Mouse (Mus musculus) granulocyte monocyte progenitor cell, adult 5-6 weeks (primary cell): ENCODE data around the gene Gpr55. TPM values are rescaled to one million over a fixed set of nuclear protein-coding genes. Genes with fewer than 3 reads are reported as not detected.

Experiments
- ATAC-seq: replicated peaks from 2 replicates; pipeline ENCODE4 v1.8.0; 2016; ENCODE audit warnings: mild to moderate bottlenecking, moderate TSS enrichment, inconsistent platforms; ENCODE audit not compliant: poor library complexity, severe bottlenecking
- total RNA-seq, 2 experiments: library from RNA; stranded (forward) in 1 of 2; stranded (reverse) in 1 of 2; fragments of 200-712, 200-1000 nt in 1 of 2; fragments of >200 nt in 1 of 2; fragmentation: Nextera tagmentation in 1 of 2; gene quantifications; 2 replicates each; pipeline ENCODE4 v1.2.3; 2014 to 2017

Gene Gpr55
- total RNA-seq, 2 experiments from 2014 or later: not detected

- no peak for ATAC-seq
Measured at GRCm38 (mm10) chr1:85959129-85959888, 1.5 kb downstream of the Gpr55 start.

DNA sequence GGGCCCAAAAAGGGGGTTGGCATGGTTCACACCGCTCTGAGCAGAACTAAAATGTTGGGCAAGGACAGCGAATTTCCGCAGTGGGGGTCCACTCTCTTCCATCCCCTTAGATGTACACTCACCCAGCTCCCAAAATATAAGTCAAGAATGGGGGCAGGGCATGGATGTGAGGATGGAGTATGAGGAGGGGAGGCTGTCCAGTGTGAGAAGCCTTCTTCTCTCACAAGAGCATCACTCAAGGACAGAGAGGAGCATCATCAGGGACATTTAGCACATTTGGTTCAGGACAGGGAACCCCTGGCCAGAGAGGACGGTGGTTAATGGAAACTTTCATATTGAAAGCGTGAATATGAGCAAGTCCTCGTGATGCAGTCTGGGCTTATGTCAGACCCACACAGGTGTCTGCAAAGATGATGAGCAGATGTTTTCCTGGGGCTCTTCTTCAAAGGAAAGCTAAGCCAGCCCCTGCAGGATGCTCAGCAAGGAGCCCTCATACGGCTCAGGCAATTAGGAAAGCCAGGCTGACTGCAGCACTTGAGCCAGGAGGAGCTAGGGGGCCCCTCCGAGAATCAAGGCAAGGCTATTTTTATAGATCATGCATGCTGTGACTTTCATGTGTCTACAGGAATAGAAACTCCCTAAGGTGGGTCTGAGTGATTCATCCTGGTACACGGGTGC is 2.7 kb downstream of the Gpr55 start:
- no peak for ATAC-seq

- no peak for ATAC-seq
Measured at GRCm38 (mm10) chr1:85957290-85957689, 3.5 kb downstream of the Gpr55 start.

GRCm38 (mm10) chr1:85955150-85955549 is 5.7 kb downstream of the Gpr55 start:
- ATAC-seq: no peak

DNA sequence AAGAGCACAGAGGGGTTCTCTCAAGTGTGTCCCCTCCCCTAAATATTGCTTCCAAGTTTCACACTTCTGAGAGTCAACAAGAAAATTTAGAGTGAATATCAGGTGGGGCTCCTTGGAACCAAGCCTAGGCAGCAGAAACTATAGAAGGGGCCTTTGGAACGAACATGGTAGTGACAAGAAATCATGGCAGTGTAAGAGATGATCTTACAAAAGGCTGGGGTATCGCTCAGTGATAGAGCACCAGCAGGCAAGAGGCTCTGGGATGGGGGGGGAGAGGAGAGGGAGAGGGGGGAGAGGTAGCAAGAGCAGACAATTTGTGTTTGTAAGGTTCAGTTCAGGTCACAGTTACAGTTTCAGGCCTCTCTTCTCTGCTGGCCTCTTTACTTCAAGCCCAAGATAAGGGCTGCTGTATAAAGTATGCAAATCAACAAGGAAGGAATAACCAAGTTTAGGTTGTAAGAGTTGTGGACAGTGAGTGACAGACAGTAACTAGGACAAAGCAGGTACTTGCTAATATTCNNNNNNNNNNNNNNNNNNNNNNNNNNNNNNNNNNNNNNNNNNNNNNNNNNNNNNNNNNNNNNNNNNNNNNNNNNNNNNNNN is 11.6 kb downstream of the Gpr55 start:
- ATAC-seq: no peak

- no peak for ATAC-seq
Measured at GRCm38 (mm10) chr1:85942318-85942717, 18.5 kb downstream of the Gpr55 start.

- ATAC-seq: no peak
Measured at GRCm38 (mm10) chr1:85937323-85937722, 23.5 kb downstream of the Gpr55 start.

GRCm38 (mm10) chr1:85936265-85936664 is 24.5 kb downstream of the Gpr55 start:
- no peak for ATAC-seq

DNA sequence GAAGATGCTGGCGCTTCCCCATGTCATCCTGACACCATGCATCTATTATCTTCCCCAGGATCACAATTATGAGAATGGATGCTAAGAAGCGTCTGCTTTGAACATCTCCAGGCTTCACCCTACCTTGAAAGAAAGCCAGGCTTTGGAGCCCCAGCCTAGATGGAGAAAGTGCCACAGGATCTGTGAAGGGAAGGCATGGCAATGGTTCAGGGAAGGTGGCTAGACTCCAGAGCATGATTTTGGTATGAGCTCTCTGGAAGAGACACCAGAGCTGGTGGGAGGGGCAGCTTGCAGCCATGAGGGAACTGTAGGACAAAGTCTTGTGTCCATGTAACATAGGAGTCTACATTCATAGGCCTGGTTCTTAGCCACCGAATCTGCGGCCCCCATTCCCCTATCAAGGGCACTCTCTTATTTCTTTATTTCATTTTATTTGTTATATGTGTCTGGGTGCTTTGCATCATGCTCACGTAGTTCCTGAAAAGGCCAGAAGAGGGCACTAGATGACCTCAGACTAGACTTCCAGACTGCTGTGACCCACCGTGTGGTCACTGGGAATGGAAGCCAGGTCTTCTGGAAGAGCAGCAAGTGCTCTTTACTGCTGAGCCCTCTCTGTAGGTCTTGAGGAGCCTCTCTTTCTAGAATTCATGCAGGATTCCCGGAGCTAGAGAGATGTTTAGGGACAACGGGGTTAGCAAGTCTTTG is 25.5 kb downstream of the Gpr55 start:
- ATAC-seq: peak; percentile 81

DNA sequence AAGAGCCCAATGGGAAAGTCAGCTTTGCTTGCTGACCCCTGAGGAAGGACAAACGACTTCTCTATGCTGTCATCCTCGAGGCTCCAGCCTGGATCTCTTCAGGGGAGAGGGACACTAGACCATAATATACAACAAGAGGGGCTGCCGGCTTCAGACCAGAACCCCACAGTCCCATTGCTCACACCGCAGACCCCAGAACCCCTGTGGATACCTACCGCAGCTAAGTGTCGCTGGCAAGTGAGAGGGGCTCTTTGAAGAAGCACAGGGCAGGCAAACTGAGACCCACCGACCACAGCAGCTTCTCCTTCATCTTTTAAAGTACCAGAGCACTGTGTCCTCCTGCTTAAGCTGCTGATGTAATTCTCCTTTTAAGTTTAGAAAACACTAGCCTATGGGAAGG is 26.2 kb downstream of the Gpr55 start:
- no peak for ATAC-seq

- ATAC-seq: no peak
Measured at GRCm38 (mm10) chr1:85933631-85934465, 27.0 kb downstream of the Gpr55 start.

DNA sequence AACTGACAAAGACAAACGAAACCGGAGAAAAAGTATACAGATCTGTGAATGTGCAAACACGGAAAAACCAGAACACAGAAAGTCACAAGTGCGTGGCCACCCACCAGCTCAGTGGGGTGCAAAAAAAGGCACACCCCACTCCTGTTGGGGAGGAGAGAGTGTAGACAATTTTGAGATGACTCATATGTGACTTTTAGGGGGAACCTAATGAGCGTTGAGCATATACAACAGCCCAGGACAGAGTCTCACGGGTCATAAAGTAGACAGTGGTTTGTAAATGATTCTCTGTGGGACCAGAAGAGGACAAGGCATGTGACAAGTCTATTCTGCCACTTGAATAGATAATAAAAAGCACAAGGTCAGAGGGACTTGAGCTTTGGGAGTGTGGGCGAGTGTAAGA is 27.6 kb downstream of the Gpr55 start:
- no peak for ATAC-seq

GRCm38 (mm10) chr1:85931170-85931569 is 29.6 kb downstream of the Gpr55 start:
- no peak for ATAC-seq

DNA sequence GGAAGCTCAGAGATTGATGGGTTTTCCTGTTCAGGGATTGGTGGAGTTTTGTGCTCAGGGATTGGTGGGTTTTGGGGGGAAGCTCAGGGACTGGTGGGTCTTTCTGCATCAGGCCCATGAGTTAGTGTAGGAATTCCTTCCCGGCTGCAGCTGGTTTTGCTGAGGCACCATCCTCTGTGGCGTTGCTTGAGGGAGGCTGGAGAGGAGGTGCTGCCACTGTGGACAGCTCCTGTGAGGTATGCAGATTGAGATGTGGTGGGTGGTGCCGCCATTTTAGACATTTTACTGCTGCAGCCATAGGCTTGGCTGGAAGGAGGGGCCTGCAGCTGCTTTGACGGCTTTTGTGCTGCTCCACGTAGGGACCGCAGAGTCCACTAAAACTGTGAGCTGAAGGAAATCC is 31.4 kb downstream of the Gpr55 start:
- no peak for ATAC-seq

DNA sequence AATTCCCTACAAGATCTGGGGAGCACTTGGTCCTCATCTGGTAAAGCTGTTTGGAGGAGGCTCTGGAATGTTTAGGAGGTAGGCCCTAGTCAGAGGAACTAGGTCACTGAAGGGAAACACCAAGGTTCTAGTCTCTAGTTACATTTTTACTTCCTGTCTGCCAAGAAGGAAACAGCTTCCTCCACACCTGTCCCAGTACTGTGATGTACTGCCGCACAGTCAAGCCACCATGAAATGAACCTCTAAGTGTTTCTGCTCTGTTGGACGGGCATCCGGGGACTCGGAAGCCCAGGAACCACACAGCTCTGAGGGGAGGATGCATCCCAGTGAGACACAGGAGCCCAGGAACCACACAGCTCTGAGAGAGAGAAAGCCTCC is 32.1 kb downstream of the Gpr55 start:
- ATAC-seq: no peak

- ATAC-seq: no peak
Measured at GRCm38 (mm10) chr1:85928057-85928687, 32.6 kb downstream of the Gpr55 start, which contains the start of gene 4933407L21Rik. 4933407L21Rik (plus strand) TSS chr1:85928483.

GRCm38 (mm10) chr1:85925183-85925582 is 35.6 kb downstream of the Gpr55 start:
- no peak for ATAC-seq

- ATAC-seq: no peak
Measured at GRCm38 (mm10) chr1:85922865-85923211, 38.0 kb downstream of the Gpr55 start.

DNA sequence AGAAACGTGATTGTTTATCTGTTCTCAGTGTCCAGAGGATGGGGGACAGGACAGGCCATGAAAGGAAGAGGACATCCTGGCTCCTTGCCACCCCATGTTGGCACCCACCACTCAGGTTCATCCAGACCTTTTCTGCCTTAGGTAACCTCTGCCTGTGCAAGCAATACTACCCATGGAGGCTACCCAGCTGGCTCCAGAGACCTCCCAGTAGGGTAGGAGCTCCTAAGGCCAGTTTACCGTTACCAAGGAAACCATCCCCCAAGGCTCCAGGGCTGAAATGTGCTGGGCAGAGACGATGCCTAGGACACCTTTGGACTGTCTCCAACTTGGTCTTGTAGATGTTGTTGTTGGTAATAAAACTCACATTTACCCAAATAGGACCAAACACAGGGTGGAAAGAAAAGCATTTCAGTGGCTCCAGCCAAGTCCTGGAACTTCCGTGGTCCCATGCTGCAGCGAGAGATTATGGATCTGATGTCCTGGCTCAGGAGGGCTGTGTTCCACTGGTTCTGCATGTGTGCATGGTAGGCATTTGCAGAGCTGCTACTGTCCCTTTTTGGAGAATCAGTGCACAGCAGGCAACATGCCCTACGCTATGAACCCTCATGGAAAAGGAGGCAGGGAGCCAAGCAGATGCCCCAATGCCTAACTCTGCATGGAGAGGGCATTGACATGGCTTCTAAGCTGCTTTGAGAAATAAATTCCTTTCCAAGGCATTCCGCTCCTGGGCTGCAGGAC is 38.5 kb downstream of the Gpr55 start:
- no peak for ATAC-seq
